Mouse (Mus musculus) c-Kit-positive CD71-positive TER-119-negative erythroid progenitor cells, embryonic 14.5 days (primary cell): ENCODE results near the gene Acp2.

ENCODE experiments used
- DNase-seq: peaks from one replicate; pipeline ENCODE4 v3.0.0-alpha.2; 2013; ENCODE audit warnings: low read depth

Gene Acp2

GRCm38 (mm10) chr2:91256256-91257125 lies 53.8 kb downstream of the Acp2 start:
- no peak for DNase-seq

GRCm38 (mm10) chr2:91257126-91257980 lies 54.7 kb downstream of the Acp2 start:
- no peak for DNase-seq

DNA sequence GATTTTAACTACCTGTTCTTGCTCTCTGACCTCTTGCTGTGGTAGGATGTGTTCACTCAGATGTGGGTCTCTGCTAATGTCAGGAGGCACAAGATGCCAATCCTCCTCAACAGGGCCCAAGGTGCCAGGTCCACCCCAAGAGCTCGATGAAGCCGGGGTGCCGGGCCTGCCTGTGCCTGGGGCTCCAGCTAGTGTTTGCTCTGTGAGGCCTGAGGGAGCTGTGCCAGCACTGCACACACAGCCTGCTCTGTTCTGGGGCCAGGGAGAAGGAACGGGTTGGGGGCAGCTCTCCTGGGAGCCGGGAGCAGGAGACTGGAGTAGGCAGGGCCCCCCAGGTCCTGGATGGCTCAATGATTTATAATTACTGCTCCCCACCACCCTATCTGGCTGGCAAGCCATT lies 55.4 kb downstream of the Acp2 start:
- no peak for DNase-seq

- DNase-seq, result no peak
Observed at GRCm38 (mm10) chr2:91258830-91259229, 56.1 kb downstream of the Acp2 start.

GRCm38 (mm10) chr2:91259493-91259892 lies 56.8 kb downstream of the Acp2 start:
- no peak for DNase-seq
